Mouse (Mus musculus) spleen, postnatal 14 days (tissue): ENCODE measurements around the gene Diaph3.

Source experiments
- DNase-seq, 2 experiments: peaks; one replicate each; pipeline ENCODE4 v3.0.0; 2021 to 2022; ENCODE audit warnings: low spot score in 2 of 2

The Diaph3 gene

GRCm38 (mm10) chr14:87083911-87084310, 57.1 kb downstream of the Diaph3 start:
- no peak for DNase-seq

DNA sequence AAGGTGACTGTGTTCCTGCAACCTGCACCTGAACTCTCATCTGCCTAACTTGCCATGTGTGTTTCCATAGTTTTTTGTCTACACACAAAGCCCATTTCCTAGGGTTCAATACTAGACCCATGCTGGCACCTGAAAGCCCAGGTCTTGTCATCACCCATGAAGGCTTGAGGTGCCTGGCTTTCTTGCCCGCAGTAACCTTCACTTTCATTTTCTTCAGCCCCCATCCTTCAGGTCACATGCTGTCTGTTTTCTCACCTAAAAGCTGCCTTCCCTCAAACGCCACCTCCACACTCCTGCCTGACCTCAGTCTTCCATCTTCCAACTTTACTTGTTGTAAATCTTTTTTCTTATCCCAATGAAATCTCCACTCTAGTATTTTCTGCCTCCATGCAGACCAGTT, 61.3 kb downstream of the Diaph3 start:
- no peak for DNase-seq

- DNase-seq = no peak
Observed at GRCm38 (mm10) chr14:87075021-87075531, 66.0 kb downstream of the Diaph3 start.

- DNase-seq = no peak
Observed at GRCm38 (mm10) chr14:87064281-87064680, 76.8 kb downstream of the Diaph3 start.

GRCm38 (mm10) chr14:87056169-87056568, 84.9 kb downstream of the Diaph3 start:
- no peak for DNase-seq

DNA sequence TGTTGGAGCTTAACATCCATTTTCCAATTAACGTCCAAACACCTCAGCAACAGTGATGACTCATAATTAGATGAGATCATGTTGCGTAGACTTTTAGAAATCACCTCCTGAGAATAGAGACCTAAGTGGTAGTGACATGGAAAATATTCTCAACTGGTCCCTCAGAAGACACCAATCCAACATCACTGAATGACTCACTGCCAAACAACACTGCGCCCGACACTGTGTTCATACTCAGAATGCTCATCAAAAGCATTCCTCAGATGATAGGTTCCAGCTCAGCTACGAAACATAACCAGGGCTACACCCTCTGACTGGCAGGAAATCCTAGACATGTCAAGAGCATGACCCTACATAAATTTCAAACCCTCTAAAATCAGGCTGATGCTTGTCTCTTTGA, 89.8 kb downstream of the Diaph3 start:
- DNase-seq = no peak

DNA sequence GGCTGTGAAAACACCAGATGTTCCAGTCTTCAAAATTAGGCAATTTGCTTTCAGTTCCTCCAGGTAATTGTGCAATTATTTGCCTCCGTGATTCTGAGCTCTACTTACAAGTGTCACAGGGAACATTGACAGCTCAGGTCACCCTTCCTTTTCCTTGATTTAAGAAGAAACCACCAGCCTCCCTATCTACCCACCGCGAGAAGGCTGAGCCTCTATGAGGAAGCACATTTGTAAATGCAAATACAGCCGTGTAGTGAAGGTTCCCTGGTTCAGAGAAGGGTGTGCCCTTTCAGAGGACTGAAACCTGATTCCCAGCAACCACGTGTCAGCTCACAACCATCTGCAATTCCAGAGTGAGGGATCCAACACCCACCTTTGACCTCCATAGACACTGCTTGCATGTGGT, 96.6 kb downstream of the Diaph3 start:
- no peak for DNase-seq

DNA sequence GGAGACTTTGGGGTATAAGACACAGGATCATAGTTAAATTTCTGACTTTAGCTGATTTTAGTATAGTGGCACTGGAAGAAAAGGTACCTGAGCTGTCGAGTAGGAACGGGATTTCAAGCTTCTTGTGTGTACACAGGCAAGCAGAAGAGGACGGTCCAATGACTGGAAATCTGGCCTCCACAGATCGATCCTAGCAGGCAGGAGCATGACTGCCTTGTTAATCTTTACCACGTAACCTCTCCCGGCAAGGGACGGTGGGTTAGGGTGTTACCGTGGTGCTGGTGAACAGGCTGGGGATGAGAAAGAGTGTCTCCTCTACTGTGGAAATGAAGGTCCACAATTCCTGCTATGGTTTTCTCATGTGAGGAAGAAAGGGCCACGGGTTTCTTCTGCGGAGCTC, 120.8 kb downstream of the Diaph3 start:
- DNase-seq = no peak

GRCm38 (mm10) chr14:87019687-87020086, 121.3 kb downstream of the Diaph3 start:
- no peak for DNase-seq

DNA sequence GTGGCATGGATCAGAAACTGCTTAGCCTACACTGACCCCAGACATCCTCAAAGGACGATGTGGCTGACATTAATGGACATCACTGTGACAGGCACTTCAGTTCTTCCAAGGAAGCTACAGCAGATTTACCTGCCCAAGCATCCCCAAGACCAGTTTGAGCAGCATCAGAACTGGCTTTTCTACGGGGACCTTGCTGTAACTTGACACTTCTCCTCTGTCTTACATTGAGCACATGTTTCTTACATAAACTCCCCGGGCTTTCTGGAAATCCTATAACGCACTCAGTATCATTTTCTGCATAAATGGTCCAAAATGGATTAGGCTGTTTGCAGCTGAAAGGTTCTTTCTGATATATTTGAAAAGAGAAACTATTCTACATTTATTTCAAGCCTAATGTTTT, 143.7 kb downstream of the Diaph3 start:
- no peak for DNase-seq

GRCm38 (mm10) chr14:86951169-86951568, 189.9 kb downstream of the Diaph3 start:
- no peak for DNase-seq

GRCm38 (mm10) chr14:86937953-86938352, 203.1 kb downstream of the Diaph3 start:
- no peak for DNase-seq

DNA sequence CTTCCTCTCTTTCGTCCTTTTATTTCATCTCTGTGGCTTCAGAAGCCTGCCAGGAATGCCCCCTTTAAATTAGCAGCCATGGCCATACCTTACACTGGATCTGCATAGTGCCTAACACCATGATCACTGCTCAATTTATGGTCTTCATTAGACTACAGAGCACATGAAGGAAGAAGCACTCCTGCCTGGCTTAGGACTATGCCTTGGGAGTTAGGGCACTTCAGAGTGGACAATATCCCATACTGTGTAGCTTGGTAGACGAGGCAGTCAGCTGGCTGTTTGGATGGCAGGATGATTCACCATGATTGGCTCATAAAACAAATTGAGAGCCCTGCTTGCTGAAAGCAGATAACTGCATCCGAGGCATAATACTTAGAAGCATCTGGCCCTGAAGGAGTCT, 204.6 kb downstream of the Diaph3 start:
- DNase-seq = no peak

DNA sequence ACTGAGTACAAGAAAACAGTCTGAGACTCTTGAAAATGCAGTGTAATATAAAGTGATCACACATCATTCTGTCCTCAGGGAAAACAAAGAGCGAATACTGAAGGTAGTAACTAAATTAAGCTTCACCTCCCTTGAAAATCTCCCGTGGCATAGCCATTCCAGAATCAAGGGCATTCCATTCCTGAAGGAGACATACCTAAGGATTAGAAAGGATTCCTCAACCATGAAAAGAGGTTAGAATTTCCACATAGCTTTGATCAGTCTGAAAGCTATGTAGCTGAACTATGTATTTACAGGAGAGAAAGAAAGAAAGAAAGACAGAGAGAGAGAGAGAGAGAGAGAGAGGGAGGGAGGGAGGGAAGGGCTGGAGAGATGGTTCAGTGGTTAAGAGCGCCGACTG, 210.3 kb downstream of the Diaph3 start:
- no peak for DNase-seq

DNA sequence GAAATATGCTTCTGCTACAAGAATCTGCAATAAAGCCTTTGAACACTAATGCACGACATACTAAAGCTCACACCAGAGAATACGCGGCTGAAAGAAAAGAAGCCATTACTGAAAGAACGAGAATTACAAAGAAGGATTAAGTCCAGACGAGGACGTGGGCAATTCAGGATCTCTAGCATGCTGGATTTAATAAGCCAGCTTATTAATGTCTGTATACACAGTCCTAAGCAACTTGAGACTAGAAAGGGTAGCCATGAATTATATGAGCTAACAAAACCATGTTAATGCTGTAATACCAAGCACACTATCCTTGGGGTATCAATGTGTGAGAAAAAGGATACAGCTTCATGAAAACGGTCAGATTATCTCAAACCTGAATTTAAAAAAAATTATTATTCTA, 214.2 kb downstream of the Diaph3 start:
- DNase-seq = no peak

- no peak for DNase-seq
Observed at GRCm38 (mm10) chr14:86898898-86899297, 242.1 kb downstream of the Diaph3 start.

- DNase-seq = no peak
Observed at GRCm38 (mm10) chr14:86889070-86889804, 251.8 kb downstream of the Diaph3 start.

DNA sequence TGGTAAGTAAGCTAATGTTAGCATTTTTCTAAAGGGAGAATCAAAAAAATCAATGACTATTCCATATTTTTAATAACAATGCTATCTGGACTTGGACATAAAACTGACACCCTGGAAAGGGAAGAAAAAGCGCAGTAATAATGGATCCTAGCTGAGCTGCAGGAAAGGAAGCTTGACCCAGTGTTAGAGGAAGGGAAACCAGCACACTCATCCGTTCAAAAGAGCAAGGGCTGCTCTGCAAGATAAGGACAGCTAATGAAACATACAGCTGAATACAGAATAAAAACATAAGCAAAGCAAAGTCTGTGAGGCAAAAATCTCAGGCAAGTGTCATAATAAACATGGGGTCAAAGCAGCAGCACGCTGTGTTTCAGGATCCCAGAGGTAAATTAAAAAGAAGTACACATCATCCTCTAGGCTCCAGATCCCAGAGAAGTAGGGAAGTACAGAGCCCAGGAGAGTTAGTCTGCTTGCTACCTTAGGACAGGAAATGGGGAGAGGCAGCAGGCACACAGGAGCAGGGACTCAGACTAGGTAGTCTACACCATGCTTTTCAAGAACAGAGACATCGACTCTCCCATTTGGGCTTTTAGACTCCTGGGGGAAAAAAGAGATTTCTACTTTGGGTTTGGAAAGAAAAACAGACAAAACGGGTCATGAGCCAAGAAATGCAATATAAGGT, 255.5 kb downstream of the Diaph3 start:
- no peak for DNase-seq

- DNase-seq = no peak
Observed at GRCm38 (mm10) chr14:86869536-86869935, 271.5 kb downstream of the Diaph3 start.

- DNase-seq = no peak
Observed at GRCm38 (mm10) chr14:86867143-86867542, 273.9 kb downstream of the Diaph3 start.

- DNase-seq = no peak
Observed at GRCm38 (mm10) chr14:86864053-86864452, 277.0 kb downstream of the Diaph3 start.

- DNase-seq = no peak
Observed at GRCm38 (mm10) chr14:86861277-86861946, 279.6 kb downstream of the Diaph3 start.
